Mouse (Mus musculus): ENCODE data around the gene Slc30a6. TPM values are rescaled to one million over a fixed set of nuclear protein-coding genes. Genes with fewer than 3 reads are reported as not detected.

Slc30a6 gene
- total RNA-seq (2021) = 29.0 TPM in 2 replicates
- long read RNA-seq, transcript Slc30a6-201 (14 exons, 2,148 nt) = major isoform, 30 of 35 reads
- long read RNA-seq, partial matches to known transcripts = 2 of 35 reads
- long read RNA-seq, other reads (novel, unspliced or antisense) = 3 of 35 reads

- DNase-seq = peak; percentile 95
These were observed at the start of gene Slc30a6 for GRCm38 (mm10) chr17:74395383-74396065. Gene Slc30a6, plus strand, starts transcription at chr17:74395608.

DNA sequence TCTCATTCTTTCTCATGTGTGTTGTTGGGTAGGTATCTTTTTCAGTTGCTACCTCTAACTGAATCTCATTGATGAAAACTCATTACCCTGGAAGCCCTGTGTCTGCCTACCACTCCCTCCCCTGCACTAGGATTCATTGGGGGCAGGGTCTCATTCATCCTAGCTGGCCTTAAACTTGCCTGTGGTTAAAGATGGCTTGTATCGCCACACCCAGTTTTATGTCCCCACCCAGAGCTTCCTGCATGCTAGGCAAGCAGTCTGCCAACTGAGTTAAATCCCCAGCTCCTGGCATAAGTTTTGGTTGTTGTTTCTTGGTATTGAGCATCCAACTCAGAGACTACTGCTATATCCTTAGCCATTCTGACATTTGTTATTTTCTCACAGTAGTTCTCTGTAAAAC is 31.8 kb upstream of the Slc30a6 start:
- no peak for DNase-seq

DNA sequence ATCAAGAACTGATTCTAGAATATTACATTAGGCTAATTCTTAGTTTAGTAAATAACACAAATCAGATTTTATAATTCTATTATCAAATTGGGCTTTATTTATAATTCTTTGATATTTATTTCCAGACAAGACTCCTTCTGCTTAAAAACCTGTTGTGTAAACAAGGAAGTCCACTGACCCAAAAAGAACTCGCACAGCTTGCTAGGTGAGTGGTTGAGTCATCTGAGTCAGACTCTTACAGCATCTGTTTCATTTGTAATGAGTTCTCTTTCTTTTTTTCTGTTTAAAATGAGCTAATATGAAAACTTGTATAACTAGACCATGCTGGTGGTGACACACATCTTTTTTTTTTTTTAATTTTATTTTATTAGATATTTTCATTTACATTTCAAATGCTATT is 18.5 kb upstream of the Slc30a6 start:
- no peak for DNase-seq

DNA sequence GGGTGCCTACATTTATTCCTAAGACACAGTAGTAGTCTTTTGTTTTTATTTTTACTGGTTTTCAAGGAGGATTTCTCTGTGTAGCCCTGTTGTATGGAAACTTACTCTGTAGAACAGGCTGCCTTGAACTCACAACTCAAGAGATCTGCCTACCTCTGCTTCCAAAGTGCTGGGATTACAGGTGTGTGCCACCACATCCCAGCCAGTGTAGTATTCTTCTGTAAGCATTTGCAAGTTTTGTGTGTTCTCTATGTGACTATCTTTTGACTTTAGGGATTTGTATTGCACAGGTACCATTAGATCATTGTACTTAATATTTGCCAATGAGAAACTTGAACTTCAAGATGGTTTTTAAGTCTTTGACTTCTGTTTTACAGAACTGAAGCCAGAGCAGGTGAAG is 8.8 kb upstream of the Slc30a6 start:
- no peak for DNase-seq

GRCm38 (mm10) chr17:74389847-74390246 is 5.6 kb upstream of the Slc30a6 start:
- DNase-seq = no peak

DNA sequence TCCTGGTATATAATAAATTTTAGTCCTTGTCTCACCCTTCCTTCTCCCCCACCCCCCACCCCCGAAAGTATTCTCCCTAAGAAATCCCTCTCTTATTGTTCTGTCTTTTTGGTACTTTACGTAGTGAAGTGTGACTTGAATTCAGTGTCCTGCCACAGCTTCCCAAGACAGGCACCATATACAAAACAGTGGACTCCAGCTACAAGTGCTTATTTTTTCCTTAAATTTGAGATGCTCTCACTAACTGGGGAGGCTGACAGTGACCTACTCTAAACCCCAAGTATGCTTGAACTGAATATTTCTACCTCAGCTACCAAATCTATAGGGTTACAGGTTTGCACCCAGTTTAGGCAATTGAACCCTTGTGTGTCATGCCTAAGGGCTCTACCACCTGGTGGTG is 1.0 kb upstream of the Slc30a6 start:
- no peak for DNase-seq

- no peak for DNase-seq
These were observed 553 bp upstream of the Slc30a6 start for GRCm38 (mm10) chr17:74394855-74395254.

DNA sequence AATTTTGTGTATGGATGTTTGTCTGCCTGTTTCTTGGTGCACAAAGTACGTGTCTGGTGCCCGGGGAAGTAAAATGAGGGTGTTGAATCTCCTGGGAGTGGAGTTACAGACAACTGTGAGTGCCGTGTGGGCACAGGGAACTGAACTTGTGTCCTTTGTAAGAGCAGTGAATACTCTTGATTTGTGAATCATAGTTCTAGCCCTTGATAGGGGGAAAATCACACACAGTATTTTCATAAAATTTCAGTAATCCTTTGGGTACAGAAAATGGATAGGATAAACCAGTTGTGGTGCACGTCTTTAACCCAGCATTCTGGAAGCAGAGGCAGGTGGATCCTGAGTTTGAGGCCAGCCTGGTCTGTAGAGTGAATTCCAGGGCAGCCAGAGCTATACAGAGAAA is 1.4 kb downstream of the Slc30a6 start:
- no peak for DNase-seq

DNA sequence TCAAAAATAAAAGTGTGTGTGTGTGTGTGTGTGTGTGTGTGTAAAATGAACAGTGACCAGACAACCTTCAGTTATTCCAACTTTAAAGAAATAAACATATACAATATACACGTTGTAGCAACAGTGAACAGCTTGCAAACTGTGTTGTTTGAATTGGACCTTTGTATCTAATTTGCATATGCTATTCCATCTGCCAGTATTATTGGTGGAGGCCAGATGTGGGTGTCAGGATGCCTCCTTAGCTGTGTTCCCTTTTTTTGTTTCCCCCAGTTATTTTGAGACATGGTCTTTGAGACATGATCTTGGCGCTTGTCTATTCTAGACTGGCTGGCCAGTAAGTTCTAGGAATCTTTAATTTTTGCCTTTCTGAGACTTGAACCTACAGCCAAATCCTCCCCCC is 1.8 kb downstream of the Slc30a6 start:
- no peak for DNase-seq

DNA sequence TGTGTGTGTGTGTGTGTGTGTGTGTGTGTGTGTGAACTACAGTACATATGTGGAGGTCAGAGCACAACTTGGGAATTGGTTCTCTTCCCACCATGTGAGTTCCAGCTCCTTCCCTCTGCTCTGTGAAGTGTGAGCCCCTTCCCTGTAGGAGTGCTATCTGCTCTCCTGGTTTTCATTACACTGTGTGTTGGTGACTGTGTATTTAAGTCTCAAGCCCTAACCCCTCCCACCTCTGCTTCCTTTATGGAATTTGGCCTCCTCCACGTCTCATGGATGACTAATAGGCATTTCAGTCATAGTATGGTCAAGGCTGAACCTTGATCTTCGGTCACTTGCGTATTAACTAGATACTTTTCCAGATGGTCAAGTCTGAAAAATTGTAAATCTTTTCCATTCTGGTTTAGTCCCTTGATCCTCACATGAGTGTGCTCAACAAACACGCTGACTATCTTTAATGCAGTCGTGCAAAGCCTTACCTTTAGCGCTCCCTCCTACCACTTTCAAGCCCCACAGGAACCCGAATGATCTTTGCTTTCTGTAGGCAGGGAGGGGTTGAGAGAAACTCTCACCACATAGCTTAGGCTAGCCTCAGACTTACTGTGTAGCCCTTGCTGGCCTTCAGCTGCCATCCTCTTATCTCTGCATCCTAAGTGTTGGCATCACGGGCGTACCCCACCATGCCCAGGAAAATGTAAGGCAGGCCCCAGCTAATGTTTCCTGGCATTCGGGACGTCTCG is 7.2 kb downstream of the Slc30a6 start:
- DNase-seq = no peak

DNA sequence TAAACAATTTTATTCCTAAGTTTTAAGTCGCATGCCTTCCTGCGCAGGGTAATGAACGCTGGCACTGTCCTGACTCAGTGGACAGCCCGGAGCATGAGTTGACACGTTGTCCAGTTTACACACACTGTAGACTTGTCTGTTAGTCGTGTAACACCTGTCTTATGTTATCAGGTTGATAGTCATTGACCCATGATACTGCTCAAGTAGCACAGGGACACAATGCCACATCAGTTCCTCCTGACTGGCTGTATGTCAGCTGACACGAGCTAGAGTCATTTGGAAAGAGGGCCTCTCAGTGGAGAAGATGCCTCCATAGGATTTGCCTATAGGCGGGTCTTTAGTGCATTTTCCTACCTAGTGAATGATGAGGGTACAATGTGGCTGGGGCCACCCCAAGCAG is 11.1 kb downstream of the Slc30a6 start:
- no peak for DNase-seq

DNA sequence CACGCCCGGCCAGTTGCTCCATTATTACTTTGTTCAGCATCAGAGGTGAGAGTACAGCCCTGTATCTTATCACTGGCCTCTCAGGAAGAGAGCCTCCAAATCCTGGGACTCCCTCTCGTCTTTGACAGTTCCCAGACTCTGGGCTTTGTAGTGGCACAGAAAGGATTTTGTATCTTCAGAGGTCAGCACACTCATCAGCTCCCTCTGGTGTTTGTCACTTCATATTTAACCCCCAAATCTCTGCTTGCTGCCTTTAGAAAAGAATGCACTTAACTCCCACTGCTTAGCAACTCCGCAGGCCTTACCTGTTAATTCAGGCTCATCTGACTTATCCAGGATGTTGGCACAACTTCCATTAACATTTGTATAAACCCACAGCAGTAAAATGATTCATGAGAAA is 14.3 kb downstream of the Slc30a6 start:
- no peak for DNase-seq

- no peak for DNase-seq
These were observed 17.9 kb downstream of the Slc30a6 start for GRCm38 (mm10) chr17:74413324-74413723.

- no peak for DNase-seq
These were observed 19.3 kb downstream of the Slc30a6 start for GRCm38 (mm10) chr17:74414671-74415070.

DNA sequence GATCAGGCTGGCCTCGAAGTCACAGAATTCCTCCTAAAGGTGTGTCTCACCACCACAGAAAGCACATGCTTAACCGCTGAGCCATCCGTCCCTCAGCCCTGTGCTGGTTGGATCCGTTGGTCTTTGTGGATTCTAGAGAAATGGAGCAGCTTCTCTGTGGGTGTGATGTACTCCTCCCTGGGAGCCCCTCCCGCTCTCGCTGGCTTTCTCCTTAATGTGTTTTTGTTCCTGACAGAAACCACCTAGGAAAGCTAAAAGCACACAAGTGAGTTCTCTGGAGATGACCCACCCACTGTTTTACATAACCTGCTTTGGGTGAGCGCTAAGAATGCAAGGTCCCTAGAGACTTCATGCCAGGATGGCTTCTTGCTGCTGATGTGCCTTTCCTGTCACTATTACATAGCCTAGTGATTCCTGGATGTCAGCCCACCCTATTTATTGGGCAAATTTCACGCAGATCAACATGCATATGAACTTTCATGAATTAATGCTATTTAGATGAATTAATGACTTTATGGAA is 21.5 kb downstream of the Slc30a6 start:
- no peak for DNase-seq

- no peak for DNase-seq
These were observed 22.8 kb downstream of the Slc30a6 start for GRCm38 (mm10) chr17:74418171-74418570.

DNA sequence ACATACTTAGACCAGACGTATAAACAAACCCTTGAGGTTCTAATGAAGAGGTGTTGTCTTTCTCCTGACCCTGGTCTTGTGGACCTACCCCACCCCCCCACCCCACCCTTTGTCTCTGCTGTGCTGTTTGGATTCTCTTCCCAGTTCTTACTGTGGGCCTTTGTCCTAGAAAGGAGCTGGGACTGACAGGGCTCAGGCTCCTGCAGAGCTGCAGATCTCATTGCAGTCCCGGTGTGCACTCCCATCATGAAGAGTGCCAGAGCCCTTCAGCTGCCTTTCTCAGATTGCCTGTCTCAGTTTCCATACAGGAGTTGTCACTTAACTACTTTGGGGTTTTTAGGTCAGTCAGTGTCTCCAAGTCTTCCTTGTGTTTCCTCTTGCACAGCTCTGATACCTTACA is 25.2 kb downstream of the Slc30a6 start:
- DNase-seq = no peak

GRCm38 (mm10) chr17:74424401-74425005 is 29.1 kb downstream of the Slc30a6 start:
- DNase-seq = no peak

- DNase-seq = no peak
These were observed 34.7 kb downstream of the Slc30a6 start for GRCm38 (mm10) chr17:74430074-74430473.

DNA sequence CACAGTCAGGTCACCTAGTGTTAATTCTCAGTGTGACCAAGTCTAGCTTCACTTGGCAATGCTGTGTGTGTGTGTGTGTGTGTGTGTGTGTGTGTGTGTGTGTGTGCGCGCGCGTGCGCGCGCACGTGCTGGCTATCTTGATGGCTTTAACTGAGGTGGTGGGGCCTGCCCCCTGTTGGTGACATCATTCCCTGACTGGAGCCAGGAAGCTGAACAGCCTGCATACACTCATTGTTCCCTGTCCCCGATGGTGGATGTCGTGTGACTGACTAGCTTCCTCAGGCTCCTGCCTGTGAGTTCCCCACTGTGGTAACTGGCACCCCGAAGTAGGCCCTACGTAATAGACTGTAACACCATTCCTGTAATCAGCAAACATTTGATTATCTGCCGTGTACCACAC is 36.1 kb downstream of the Slc30a6 start:
- DNase-seq = no peak

DNA sequence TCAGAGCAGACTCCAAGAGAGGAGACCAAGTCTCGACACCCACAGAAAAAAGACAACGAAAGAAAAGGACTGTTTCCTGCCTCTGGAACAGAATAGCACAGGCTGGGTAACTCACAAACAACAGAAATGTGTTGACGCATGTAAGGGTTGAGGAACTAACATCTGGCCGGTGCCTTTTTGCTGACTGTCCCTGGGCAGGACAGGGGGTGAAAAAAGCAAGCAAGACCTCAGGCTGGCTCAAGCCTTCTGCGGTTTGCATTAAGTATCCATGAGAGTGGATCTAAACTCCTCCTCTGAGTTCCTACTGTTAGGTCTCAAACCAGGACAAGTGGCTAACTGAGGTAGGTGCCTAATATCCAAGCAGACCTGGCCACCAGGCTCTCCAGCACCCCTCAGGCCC is 37.2 kb downstream of the Slc30a6 start:
- no peak for DNase-seq

DNA sequence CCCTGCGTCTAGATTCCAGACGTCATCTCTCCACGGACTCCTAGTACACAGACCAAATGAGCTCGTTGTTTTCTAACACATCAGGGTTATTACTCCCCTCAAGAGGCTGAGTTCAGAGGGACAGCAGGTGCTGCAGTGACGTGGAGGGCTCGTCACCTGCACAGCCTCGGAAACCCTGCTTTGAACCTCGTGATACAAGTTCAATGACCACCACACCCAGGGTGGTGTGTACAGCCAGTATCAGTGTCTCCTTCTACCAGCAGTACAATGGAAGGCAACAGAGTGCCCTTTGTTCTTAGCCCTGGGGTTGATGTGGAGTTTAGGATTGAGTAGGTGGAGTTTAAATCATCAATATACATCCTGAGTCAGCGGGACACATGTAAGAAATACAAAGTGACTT is 42.4 kb downstream of the Slc30a6 start:
- DNase-seq = no peak

GRCm38 (mm10) chr17:74440486-74440885 is 45.1 kb downstream of the Slc30a6 start:
- DNase-seq = no peak
